Mouse (Mus musculus) neural tube, embryonic 11.5 days (tissue): ENCODE data around the gene Scamp4. TPM values are rescaled to one million over a fixed set of nuclear protein-coding genes. Genes with fewer than 3 reads are reported as not detected.
"Not testable (repeated sequence)": the region's sequence is repeated elsewhere in the genome, so short reads cannot be mapped to it uniquely, and the experiment has no call there.

Experiments used
- ATAC-seq: fragments of 200-750 bp; cut with Nextera tagmentation; 2 replicates; pipeline ENCODE4 v1.8.0; 2017; ENCODE audit warnings: moderate number of reproducible peaks, mild to moderate bottlenecking, moderate TSS enrichment, moderate library complexity; ENCODE audit not compliant: insufficient read depth, low FRiP score, low TSS enrichment
- DNase-seq: peaks from one replicate; pipeline ENCODE4 v3.0.0-alpha.2; 2015; ENCODE audit warnings: low spot score
- H3K27ac ChIP-seq: fragments of 300-500 bp; sonication (generic); 2 replicates; pipeline ENCODE4 v1.5.1; 2014; ENCODE audit warnings: low read depth, mild to moderate bottlenecking, low read length
- H3K27me3 ChIP-seq: fragments of 300-500 bp; sonication (generic); 2 replicates; pipeline ENCODE4 v1.6.1; 2014; ENCODE audit warnings: mild to moderate bottlenecking, low read length, mixed read lengths; ENCODE audit not compliant: control insufficient read depth, insufficient read depth
- H3K36me3 ChIP-seq: fragments of 300-500 bp; sonication (generic); 2 replicates; pipeline ENCODE4 v1.6.1; 2014; ENCODE audit warnings: mild to moderate bottlenecking, low read length, moderate library complexity, mixed read lengths; ENCODE audit not compliant: control insufficient read depth, insufficient read depth
- H3K4me1 ChIP-seq: fragments of 300-500 bp; sonication (generic); 2 replicates; pipeline ENCODE4 v1.6.1; 2014; ENCODE audit warnings: low read length, mixed read lengths; ENCODE audit not compliant: control insufficient read depth, insufficient read depth
- H3K4me2 ChIP-seq: fragments of 300-500 bp; sonication (generic); 2 replicates; pipeline ENCODE4 v1.6.1; 2014; ENCODE audit warnings: low read depth, mild to moderate bottlenecking, moderate library complexity
- H3K4me3 ChIP-seq: fragments of 300-500 bp; sonication (generic); 2 replicates; pipeline ENCODE4 v1.5.1; 2014; ENCODE audit warnings: low read depth, low read length
- H3K9ac ChIP-seq: fragments of 300-500 bp; sonication (generic); 2 replicates; pipeline ENCODE4 v1.6.1; 2014; ENCODE audit warnings: mild to moderate bottlenecking, low read length
- H3K9me3 ChIP-seq: fragments of 300-500 bp; sonication (generic); 2 replicates; pipeline ENCODE4 v1.6.1; 2016; ENCODE audit warnings: low read length; ENCODE audit not compliant: control insufficient read depth
- WGBS: fragments of 180-500 bp; shearing (Covaris S2); extraction: QIAGEN DNeasy Blood & Tissue Kit; methylation state at CpG from one replicate; pipeline ENCODE4 v1.1.7; 2014; 5-methylcytosine and 5-hydroxymethylcytosine counted together
- polyA plus RNA-seq: library from polyadenylated mRNA; unstranded; fragments of >200 nt; fragmentation: Nextera tagmentation; extraction: Ambion mirVana; gene quantifications from 2 replicates; pipeline ENCODE4 v1.2.1, GENCODE M21; 2014

Scamp4 gene
- polyA plus RNA-seq, 1 experiment from 2014 or later: 77.7 TPM

DNA sequence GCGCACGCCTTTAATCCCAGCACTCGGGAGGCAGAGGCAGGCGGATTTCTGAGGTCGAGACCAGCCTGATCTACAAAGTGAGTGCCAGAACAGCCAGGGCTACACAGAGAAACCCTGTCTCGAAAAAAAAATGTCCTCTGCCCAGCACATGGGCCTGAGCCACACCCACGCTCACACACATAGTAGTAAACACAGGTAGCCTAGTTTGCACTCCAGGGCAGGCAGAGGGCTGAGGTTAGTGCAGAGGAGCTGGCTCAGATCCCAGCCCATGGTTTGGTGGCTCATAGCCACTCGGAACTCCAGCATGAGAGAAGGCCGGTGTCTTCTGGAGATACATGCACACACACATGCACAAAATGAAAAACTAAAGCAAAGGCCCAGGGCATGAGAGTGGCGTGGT is 44.3 kb downstream of the Scamp4 start:
- DNase-seq (no peak), ATAC-seq (no peak)
- no peak overlapping the region for H3K4me3 ChIP-seq
- 0 out of 2 replicates have a peak, but pooled peaks cover 3% of the 10 kb centered on the region for H3K4me1 ChIP-seq
- H3K36me3 ChIP-seq: peaks cover 19% of the 10 kb centered on the region
- no peak overlapping the region for H3K4me2 ChIP-seq
- H3K9me3 ChIP-seq: no peaks in the 10 kb centered on the region
- no peak overlapping the region for H3K27ac ChIP-seq
- H3K27me3 ChIP-seq: no peaks in the 10 kb centered on the region
- no peak overlapping the region for H3K9ac ChIP-seq
- 97% methylated on average over 10 of the region's 10 CpGs for WGBS

DNA sequence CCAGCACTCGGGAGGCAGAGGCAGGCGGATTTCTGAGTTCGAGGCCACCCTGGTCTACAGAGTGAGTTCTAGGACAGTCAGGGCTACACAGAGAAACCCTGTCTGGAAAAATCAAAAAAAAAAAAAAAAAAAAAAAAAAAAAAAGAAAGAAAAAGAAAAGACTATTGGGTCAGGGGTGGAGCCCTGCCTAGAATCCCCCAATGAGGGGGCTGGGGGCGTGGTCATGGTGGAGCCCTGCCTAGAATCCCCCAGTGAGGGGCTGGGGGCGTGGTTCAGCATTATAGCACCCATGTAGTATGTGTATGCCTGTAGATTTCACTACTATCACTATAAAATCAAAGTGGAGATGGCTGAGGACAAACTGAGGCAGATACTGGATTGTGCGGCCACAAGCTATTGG is 47.2 kb downstream of the Scamp4 start:
- not testable (repeated sequence) for H3K4me2 ChIP-seq, H3K4me3 ChIP-seq, H3K9me3 ChIP-seq, H3K4me1 ChIP-seq, H3K27me3 ChIP-seq, H3K36me3 ChIP-seq, H3K27ac ChIP-seq, ATAC-seq, DNase-seq, H3K9ac ChIP-seq
- 91% methylated on average over 6 of the region's 6 CpGs for WGBS

DNA sequence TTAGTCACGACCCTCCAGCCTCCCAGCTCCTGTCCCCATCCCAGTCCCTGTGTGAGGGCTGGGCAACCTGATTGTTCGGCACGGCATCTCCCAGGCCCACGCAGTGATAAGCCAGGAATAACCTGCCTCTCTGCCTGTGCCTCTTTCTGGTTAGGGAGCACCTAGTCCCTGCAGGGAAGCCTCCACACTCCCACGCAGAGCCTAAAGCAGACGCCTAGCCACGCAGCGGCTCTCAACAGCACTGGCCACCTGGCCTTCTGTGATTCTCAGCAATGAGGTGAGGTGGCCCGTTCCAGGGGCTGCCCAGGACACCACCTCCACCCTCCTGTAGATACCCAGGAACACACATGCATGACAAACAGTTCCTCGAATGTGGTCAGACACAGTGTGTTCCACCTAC is 47.7 kb downstream of the Scamp4 start:
- 96% methylated on average over 10 of the region's 10 CpGs for WGBS
- Histone ChIP-seq H3K4me3 (no peak overlapping the region), H3K27ac (no peak overlapping the region), H3K9me3 (no peaks in the 10 kb centered on the region), H3K9ac (no peak overlapping the region), H3K27me3 (no peaks in the 10 kb centered on the region), H3K4me1 (peaks cover 8% of the 10 kb centered on the region), H3K36me3 (peaks cover 3% of the 10 kb centered on the region), H3K4me2 (no peak overlapping the region)
- ATAC-seq (no peak), DNase-seq (no peak)

DNA sequence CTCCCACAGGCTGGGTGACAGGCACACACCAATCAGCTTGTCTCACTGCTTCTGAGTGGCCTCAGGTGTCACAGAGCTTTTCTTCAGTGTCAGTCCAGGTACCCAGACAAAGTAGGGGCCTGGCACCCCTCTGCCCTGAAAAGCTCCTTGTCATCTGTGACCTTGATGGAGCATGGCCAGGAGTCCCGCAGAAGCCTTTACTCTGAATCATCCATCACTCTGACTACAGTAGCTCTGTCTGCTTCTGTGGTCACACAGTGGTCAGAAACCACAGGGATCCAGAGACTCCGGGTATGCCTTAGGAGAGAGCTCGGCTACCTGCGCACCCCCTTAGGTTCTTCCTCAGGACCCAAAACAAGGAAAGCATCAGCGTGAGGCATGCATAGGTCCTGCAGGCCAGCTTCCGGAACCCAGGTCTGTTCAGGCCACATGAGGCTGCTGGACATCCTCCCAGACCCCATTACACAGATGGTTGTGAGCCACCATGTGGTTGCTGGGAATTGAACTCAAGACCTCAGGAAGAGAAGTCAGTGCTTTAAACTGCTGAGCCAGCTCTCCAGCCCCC is 50.6 kb downstream of the Scamp4 start:
- Histone ChIP-seq H3K4me3 (no peak overlapping the region), H3K9ac (no peak overlapping the region), H3K27me3 (no peaks in the 10 kb centered on the region), H3K9me3 (no peaks in the 10 kb centered on the region), H3K27ac (no peak overlapping the region), H3K4me2 (no peak overlapping the region), H3K4me1 (peaks cover 11% of the 10 kb centered on the region), H3K36me3 (no peaks in the 10 kb centered on the region)
- no peak for ATAC-seq
- DNase-seq: no peak
- 85% methylated on average over 6 of the region's 6 CpGs for WGBS

DNA sequence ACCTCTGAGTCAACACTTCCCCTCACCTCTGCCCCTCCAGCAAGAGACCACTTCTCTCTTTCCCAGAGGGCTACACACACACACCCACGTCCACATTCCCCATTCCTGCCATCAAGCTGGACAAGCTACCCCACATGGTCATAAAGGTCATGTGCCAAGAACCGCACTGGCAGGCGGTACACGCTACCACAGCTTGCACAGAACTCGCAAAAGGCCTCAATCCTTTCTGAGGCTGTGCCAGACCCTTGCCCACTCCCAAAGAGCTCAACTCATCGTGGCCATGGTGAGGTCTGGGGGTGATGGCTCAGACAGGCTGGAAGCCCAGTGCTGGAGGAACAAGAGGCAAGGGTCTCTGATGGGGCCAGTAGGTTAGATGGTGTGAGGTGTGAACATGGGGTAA is 52.2 kb downstream of the Scamp4 start:
- H3K27me3 ChIP-seq: no peaks in the 10 kb centered on the region
- no peak overlapping the region for H3K9ac ChIP-seq
- no peak overlapping the region for H3K4me3 ChIP-seq
- no peaks in the 10 kb centered on the region for H3K9me3 ChIP-seq
- WGBS: 87% methylated on average over 6 of the region's 6 CpGs
- ATAC-seq (no peak), DNase-seq (no peak)
- H3K36me3 ChIP-seq: no peaks in the 10 kb centered on the region
- H3K4me2 ChIP-seq: peak overlapping the region; percentile 92
- H3K27ac ChIP-seq: no peak overlapping the region
- peaks cover 8% of the 10 kb centered on the region for H3K4me1 ChIP-seq

DNA sequence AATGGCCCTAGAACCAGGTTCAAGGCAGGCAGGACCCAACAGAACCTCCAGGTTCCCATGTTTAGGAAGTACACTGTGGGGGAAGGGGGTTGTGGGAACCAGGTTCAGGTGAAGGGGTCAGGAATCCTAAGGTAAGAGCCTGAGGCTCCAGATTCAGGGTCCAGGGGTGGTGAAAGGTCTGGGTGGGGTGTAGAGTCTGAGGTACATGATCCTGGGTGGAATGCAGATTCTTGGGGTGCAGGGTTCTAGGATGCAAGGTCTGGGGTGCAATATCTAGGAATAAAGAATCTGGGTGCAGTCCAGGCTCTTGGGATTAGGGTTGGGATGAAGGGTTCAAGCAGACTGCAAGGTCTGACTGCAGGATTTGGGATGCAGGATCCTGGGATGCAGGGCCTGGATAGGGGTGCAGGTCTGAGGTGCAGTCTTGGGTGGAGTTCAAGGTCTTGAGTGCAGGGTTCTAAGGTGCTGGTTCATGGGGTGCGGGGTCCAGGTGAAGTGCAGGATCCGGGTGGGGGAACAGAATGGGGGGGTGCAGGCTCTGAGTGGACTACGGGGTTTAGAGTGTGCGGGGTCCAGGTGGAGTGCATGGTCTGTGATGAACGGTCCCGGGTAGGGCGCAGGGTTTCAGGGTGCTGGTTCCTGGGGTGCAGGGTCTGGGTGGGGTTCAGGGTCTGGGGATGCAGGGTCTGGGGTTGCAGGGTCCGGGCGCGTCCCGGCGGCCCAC is 52.9 kb downstream of the Scamp4 start:
- no peak for DNase-seq
- WGBS: 3% methylated on average over 12 of the region's 12 CpGs
- peak; percentile 48 for ATAC-seq
- peak overlapping the region; percentile 95 for H3K9ac ChIP-seq
- peak overlapping the region; percentile 92 for H3K4me2 ChIP-seq
- H3K9me3 ChIP-seq: no peaks in the 10 kb centered on the region
- peaks cover 8% of the 10 kb centered on the region for H3K4me1 ChIP-seq
- H3K27ac ChIP-seq: 0 out of 2 replicates have a peak overlapping the region, but pooled peaks have one; percentile 58
- no peaks in the 10 kb centered on the region for H3K36me3 ChIP-seq
- no peaks in the 10 kb centered on the region for H3K27me3 ChIP-seq
- H3K4me3 ChIP-seq: peak overlapping the region; percentile 92

DNA sequence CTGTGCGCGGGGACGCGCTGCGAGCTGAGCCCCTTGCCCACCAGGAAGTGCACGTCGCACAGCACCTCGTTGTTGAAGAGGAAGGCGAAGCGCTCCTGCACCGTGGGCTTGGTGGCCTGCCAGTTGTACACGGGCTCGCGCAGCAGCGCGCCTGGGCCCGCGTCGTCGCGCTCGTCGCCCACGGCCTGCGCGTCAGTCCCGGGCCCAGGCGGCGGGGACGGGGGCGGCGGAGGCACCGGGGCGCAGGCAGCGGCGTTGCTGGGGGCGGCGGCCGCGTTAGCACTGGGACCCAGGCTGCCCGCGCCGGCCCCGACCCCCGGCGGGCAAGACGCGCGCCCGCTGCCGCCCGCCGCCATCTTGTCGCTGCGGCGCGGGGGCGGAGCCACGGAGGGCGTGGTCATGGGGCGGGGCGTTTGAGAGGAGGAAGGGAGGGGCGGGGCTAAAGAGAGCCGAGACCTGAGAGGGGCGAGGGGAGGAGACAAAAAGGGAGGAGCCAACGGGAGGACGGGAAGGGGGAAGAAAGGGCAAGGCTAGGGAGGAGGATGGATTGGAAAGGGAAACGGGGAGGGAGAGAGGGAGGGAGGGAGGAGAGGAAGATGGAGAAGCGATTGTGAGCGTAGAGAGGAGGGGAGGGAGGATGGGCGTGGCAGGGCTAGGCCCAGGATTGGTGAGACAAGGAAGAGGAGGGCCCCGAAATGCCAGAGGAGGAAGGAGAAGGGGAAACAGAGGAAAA is 53.6 kb downstream of the Scamp4 start:
- Histone ChIP-seq H3K27ac (peak overlapping the region; percentile 78), H3K4me3 (peak overlapping the region; percentile 92), H3K9me3 (no peaks in the 10 kb centered on the region), H3K27me3 (no peaks in the 10 kb centered on the region), H3K36me3 (no peaks in the 10 kb centered on the region), H3K4me1 (peaks cover 8% of the 10 kb centered on the region), H3K4me2 (peak overlapping the region; percentile 92), H3K9ac (peak overlapping the region; percentile 95)
- WGBS: under 1% methylated on average over 71 of the region's 72 CpGs
- ATAC-seq (peak; percentile 65), DNase-seq (peak; percentile 98)

DNA sequence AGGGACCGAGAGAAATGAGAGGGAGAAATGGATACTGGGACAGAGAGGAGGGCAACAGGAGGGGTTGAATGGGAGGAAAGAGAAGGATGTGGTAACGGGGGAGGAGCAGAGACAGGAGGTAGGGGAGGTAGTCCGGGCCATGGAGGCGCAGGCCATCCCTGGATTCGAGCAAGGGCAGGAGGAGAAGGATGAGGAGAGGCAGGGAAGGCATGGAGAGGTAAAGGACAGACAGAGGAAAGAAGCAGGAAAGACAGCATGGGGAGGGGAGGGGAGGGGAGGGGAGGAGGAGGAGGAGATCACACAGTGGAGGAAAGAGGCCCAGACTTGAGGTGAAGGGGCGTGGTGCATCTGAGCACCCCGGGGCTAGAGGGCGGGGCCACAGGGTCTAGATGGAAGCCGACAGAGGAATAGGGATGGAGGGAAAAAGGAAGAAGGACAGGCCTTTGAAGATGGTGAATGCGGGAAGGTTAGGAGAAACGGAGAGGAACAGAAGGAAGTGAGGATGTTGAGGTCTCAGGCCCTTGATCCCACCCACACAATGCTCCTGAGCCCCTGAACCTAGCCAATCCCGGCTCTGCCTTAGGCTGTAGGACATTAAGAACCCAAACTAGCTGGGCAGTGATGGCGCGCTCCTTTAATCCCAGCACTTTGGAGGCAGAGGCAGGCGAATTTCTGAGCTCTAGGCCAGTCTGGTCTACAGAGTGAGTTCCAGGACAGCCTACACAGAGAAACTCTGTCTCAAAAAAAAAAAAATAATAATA is 54.4 kb downstream of the Scamp4 start, which contains the start of gene Btbd2:
TSS of gene Btbd2 (minus strand) at position 209 of the 761 bp plus-strand sequence.
- ATAC-seq: peak; percentile 20
- no peaks in the 10 kb centered on the region for H3K27me3 ChIP-seq
- WGBS: 19% methylated on average over 15 of the region's 15 CpGs

More for the DNA sequence above, 54.4 kb downstream of the Scamp4 start, which contains the start of gene Btbd2:
- no peak for DNase-seq
- peak within 1 kb of the TSS; percentile 78 for H3K27ac ChIP-seq
- H3K4me1 ChIP-seq: peaks cover 8% of the 10 kb centered on the region
- H3K9me3 ChIP-seq: no peaks in the 10 kb centered on the region
- peak within 1 kb of the TSS; percentile 92 for H3K4me3 ChIP-seq
- peak within 1 kb of the TSS; percentile 95 for H3K9ac ChIP-seq
- peak within 1 kb of the TSS; percentile 92 for H3K4me2 ChIP-seq
- H3K36me3 ChIP-seq: no peaks in the 10 kb centered on the region
